Comparison of ENCODE assay signal across 9 mouse cellular contexts in genomic region chr4:136828664-136829569, GRCm38 (mm10). TPM values are rescaled to one million over a fixed set of nuclear protein-coding genes. Genes with fewer than 3 reads are reported as not detected.
DNase-seq lines count a peak whose midpoint lies in the region; ATAC-seq and TF ChIP-seq lines count a peak whose summit lies in the region.
"Had no signal": no experiment of that assay in that cellular context is flagged by ENCODE, and none has a peak within 500 bp of the region (broad histone marks: within the 10 kb centered on the region; RNA-seq: fewer than 3 reads in every experiment).

No protein-coding gene starts in this region.

- peaks cover 6% of the 10 kb centered on the region; the same call in 1 of the 2 replicates for H3K36me3 ChIP-seq in hindbrain, embryonic 12.5 days
- H3K36me3 ChIP-seq in hindbrain, embryonic 11.5 days (ENCODE audit: control insufficient read depth, insufficient read depth, low read length): no peaks in the 10 kb centered on the region
- H3K36me3 ChIP-seq in stomach, postnatal 0 days (ENCODE audit: control insufficient read depth, insufficient read depth, low read length): no peaks in the 10 kb centered on the region

- peaks cover 90% of the 10 kb centered on the region for H3K4me1 ChIP-seq in hindbrain, embryonic 12.5 days
- H3K4me1 ChIP-seq in hindbrain, embryonic 11.5 days (replicated peaks; ENCODE audit: control insufficient read depth, insufficient read depth, low read length): peaks cover 19% of the 10 kb centered on the region
- H3K4me1 ChIP-seq in stomach, postnatal 0 days (replicated peaks; ENCODE audit: control insufficient read depth, insufficient read depth): peaks cover 6% of the 10 kb centered on the region; the same call in 1 of the 2 replicates

- TF ChIP-seq CTCF in stomach, postnatal 0 days (IDR thresholded peaks at IDR 0.05; ENCODE audit: low read depth): no peak

- H3K27ac ChIP-seq in hindbrain, embryonic 12.5 days: 0 out of 2 replicates have a peak overlapping the region, but pooled peaks have one; percentile 9
- no peak overlapping the region for H3K27ac ChIP-seq in hindbrain, embryonic 11.5 days (ENCODE audit: low read depth, low read length)
- peak overlapping the region; percentile 8; the same call in 1 of the 2 replicates for H3K27ac ChIP-seq in stomach, postnatal 0 days (replicated peaks)

- H3K4me3 ChIP-seq in hindbrain, embryonic 12.5 days: no peak overlapping the region
- no peak overlapping the region for H3K4me3 ChIP-seq in hindbrain, embryonic 11.5 days (ENCODE audit: low read depth, low read length)
- no peak overlapping the region for H3K4me3 ChIP-seq in stomach, postnatal 0 days (ENCODE audit: low read depth, low read length)

- peak; percentile 27 for DNase-seq in adrenal gland, postnatal 10 days
- DNase-seq in adrenal gland, adult 8-10 months: no peak
- DNase-seq in hindbrain, embryonic 11.5 days (ENCODE audit: low spot score): no peak
- DNase-seq in right cerebral cortex, adult 18-20 months: peak; percentile 26
- no peak for DNase-seq in right cerebral cortex, postnatal 4 days
- DNase-seq in stomach, postnatal 0 days (ENCODE audit: low spot score): peak; percentile 55
- DNase-seq in left cerebral cortex, postnatal 14 days (ENCODE audit: low spot score in 2 of 2): no peak
- DNase-seq: liver had no signal

- 0 out of 2 replicates have a peak overlapping the region, but pooled peaks have one; percentile 11 for H3K4me2 ChIP-seq in hindbrain, embryonic 12.5 days (replicated peaks)
- H3K4me2 ChIP-seq in hindbrain, embryonic 11.5 days (replicated peaks; ENCODE audit: low read depth, low read length): no peak overlapping the region
- H3K4me2 ChIP-seq in stomach, postnatal 0 days (replicated peaks; ENCODE audit: low read depth): no peak overlapping the region

- no peak for ATAC-seq in hindbrain, embryonic 12.5 days (ENCODE audit: low FRiP score)
- no peak for ATAC-seq in hindbrain, embryonic 11.5 days (ENCODE audit: low FRiP score)
- ATAC-seq in stomach, postnatal 0 days (ENCODE audit: low FRiP score, low TSS enrichment): peak; percentile 38; the same call in 1 of the 2 replicates

- peak overlapping the region; percentile 2; the same call in 1 of the 2 replicates for H3K9ac ChIP-seq in hindbrain, embryonic 12.5 days
- H3K9ac ChIP-seq in hindbrain, embryonic 11.5 days (ENCODE audit: low read depth, low read length): no peak overlapping the region
- H3K9ac ChIP-seq in stomach, postnatal 0 days (ENCODE audit: low read length): 0 out of 2 replicates have a peak overlapping the region, but pooled peaks have one; percentile 4

- no peak for TF ChIP-seq EP300 in stomach, postnatal 0 days (optimal IDR thresholded peaks at IDR 0.05)

- WGBS in hindbrain, embryonic 12.5 days: 44% methylated on average over 11 of the region's 11 CpGs
- 47% methylated on average over 11 of the region's 11 CpGs for WGBS in hindbrain, embryonic 11.5 days
- 29% methylated on average over 11 of the region's 11 CpGs for WGBS in stomach, postnatal 0 days

- intact Hi-C loops in left cerebral cortex, postnatal 14 days (cut with DNase I): no loop called here

- H3K9me3 ChIP-seq in hindbrain, embryonic 12.5 days (replicated peaks): no peaks in the 10 kb centered on the region
- no peaks in the 10 kb centered on the region for H3K9me3 ChIP-seq in hindbrain, embryonic 11.5 days (ENCODE audit: control insufficient read depth, low read length)
- no peaks in the 10 kb centered on the region for H3K9me3 ChIP-seq in stomach, postnatal 0 days (ENCODE audit: control insufficient read depth, low read length)

- H3K27me3 ChIP-seq in hindbrain, embryonic 12.5 days: no peaks in the 10 kb centered on the region
- H3K27me3 ChIP-seq in hindbrain, embryonic 11.5 days (ENCODE audit: control insufficient read depth, insufficient read depth, low read length): no peaks in the 10 kb centered on the region
- H3K27me3 ChIP-seq in stomach, postnatal 0 days (ENCODE audit: control insufficient read depth, insufficient read depth, low read length): no peaks in the 10 kb centered on the region

RNA-seq across cellular contexts. Expression of gene Ephb2, which starts 6.9 kb away (rescaled TPM):
- total RNA-seq in adrenal gland, postnatal 10 days (2021): 10 to 100 TPM in 1 of 2 experiments, 1 to 10 TPM in 1; 8.5 to 12.4 TPM
- 10 to 100 TPM; 20.6 to 36.8 (median 29.4) TPM for total RNA-seq in adrenal gland, adult 8-10 months (2022)
- 25.4 and 30.8 TPM in 2 replicates for polyA plus RNA-seq in hindbrain, embryonic 12.5 days (2016; fragmentation: Nextera tagmentation; extraction: Ambion mirVana)
- 18.5 and 20.1 TPM in 2 replicates for polyA plus RNA-seq in hindbrain, embryonic 11.5 days (2014; fragmentation: Nextera tagmentation; extraction: Ambion mirVana)
- 2.3 and 2.5 TPM in 2 replicates for polyA plus RNA-seq in stomach, postnatal 0 days (2015; fragmentation: Nextera tagmentation; extraction: Ambion mirVana)
- 10 to 100 TPM; 31.6 to 32.7 TPM for total RNA-seq in left cerebral cortex, postnatal 14 days (2021)

RNA-seq across cellular contexts. Expression of gene C1qb, which starts 57.1 kb away (rescaled TPM):
- total RNA-seq in adrenal gland, postnatal 10 days (2021): 10 to 100 TPM; 30.0 to 42.6 TPM
- total RNA-seq in adrenal gland, adult 8-10 months (2022): 100 to 1,000 TPM in 2 of 4 experiments, 10 to 100 TPM in 2; 63.2 to 103 (median 86.1) TPM
- polyA plus RNA-seq in hindbrain, embryonic 12.5 days (2016; fragmentation: Nextera tagmentation; extraction: Ambion mirVana): 31.6 and 34.9 TPM in 2 replicates
- 34.4 and 40.3 TPM in 2 replicates for polyA plus RNA-seq in hindbrain, embryonic 11.5 days (2014; fragmentation: Nextera tagmentation; extraction: Ambion mirVana)
- polyA plus RNA-seq in stomach, postnatal 0 days (2015; fragmentation: Nextera tagmentation; extraction: Ambion mirVana): 79.6 and 80.6 TPM in 2 replicates
- total RNA-seq in left cerebral cortex, postnatal 14 days (2021): 10 to 100 TPM; 36.1 to 43.9 TPM

Comparison
In these comparisons a context has a peak if more than half of its experiments do, and no peak if none do; other contexts are left out.
1. DNase-seq: peak in adrenal gland, postnatal 10 days (single experiment), right cerebral cortex, adult 18-20 months (single experiment) and stomach, postnatal 0 days (single experiment); none in adrenal gland, adult 8-10 months (single experiment), hindbrain, embryonic 11.5 days (single experiment), right cerebral cortex, postnatal 4 days (single experiment) and left cerebral cortex, postnatal 14 days (0 of 2).